8 mouse cellular contexts compared by ENCODE assay signal in genomic region chrX:20828934-20829333, GRCm38 (mm10). TPM values are rescaled to one million over a fixed set of nuclear protein-coding genes. Genes with fewer than 3 reads are reported as not detected.
DNase-seq lines count a peak whose midpoint lies in the region; ATAC-seq and TF ChIP-seq lines count a peak whose summit lies in the region.

No protein-coding gene starts in this region.

- 20% methylated on average over 5 of the region's 5 CpGs for WGBS in limb, embryonic 14.5 days

- TF ChIP-seq POLR2A in limb, embryonic 14.5 days (IDR thresholded peaks at IDR 0.05; ENCODE audit: borderline replicate concordance, extremely low read depth, insufficient read depth, insufficient read length), result no peak

- H3K4me2 ChIP-seq in limb, embryonic 14.5 days (replicated peaks; ENCODE audit: low read depth, low read length, severe bottlenecking), result no peak overlapping the region

- no peak overlapping the region for H3K9ac ChIP-seq in limb, embryonic 14.5 days (ENCODE audit: low read depth, low read length, severe bottlenecking)

- no peaks in the 10 kb centered on the region for H3K9me3 ChIP-seq in limb, embryonic 14.5 days (ENCODE audit: control insufficient read depth, low read length)

- H3K4me1 ChIP-seq in limb, embryonic 14.5 days (ENCODE audit: control insufficient read depth, insufficient read depth, low read length), result no peaks in the 10 kb centered on the region

- no peaks in the 10 kb centered on the region for H3K27me3 ChIP-seq in limb, embryonic 14.5 days (ENCODE audit: control insufficient read depth, insufficient read depth, low read length)

- H3K27ac ChIP-seq in limb, embryonic 14.5 days (replicated peaks; ENCODE audit: low read depth, low read length), result no peak overlapping the region

- H3K36me3 ChIP-seq in limb, embryonic 14.5 days (ENCODE audit: control insufficient read depth, insufficient read depth, low read length), result no peaks in the 10 kb centered on the region

- no peak overlapping the region for H3K4me3 ChIP-seq in limb, embryonic 14.5 days (replicated peaks; ENCODE audit: low read length)

- peak; percentile 14 for DNase-seq in urinary bladder, postnatal 25 days (ENCODE audit: low spot score)
- DNase-seq in urinary bladder, adult 2 months (ENCODE audit: low spot score), result no peak
- peak; percentile 47 for DNase-seq in embryo, embryonic 10 days (ENCODE audit: low spot score)
- DNase-seq in heart, adult 8-10 months (ENCODE audit: low spot score), result peak; percentile 45
- DNase-seq in kidney, adult 9 months, result peak; percentile 59
- DNase-seq in limb, embryonic 14.5 days (ENCODE audit: low spot score), result peak; percentile 67
- peak; percentile 46 for DNase-seq in right cerebral cortex, postnatal 14 days
- no peak for DNase-seq in spleen, postnatal 4 days (ENCODE audit: low spot score in 2 of 2)

- peak; percentile 94 for ATAC-seq in limb, embryonic 14.5 days (ENCODE audit: low FRiP score, low read depth)

RNA-seq across cellular contexts. Expression of gene Araf, which starts 31.3 kb away (rescaled TPM):
- polyA plus RNA-seq in urinary bladder, adult 2 months (2012; rRNA removed), result 132 and 153 TPM in 2 replicates
- total RNA-seq in heart, adult 8-10 months (2022), result 100 to 1,000 TPM in 1 of 4 experiments, 10 to 100 TPM in 3; 83.3 to 103 (median 92.8) TPM
- polyA plus RNA-seq in limb, embryonic 14.5 days (2012; rRNA removed), result 196 and 236 TPM in 2 replicates
- 87.1 and 97.1 TPM in 2 replicates for polyA plus RNA-seq in limb, embryonic 14.5 days (2014; fragmentation: Nextera tagmentation; extraction: Ambion mirVana)

RNA-seq across cellular contexts. Expression of gene Timp1, which starts 41.0 kb away (rescaled TPM):
- 18.2 and 21.5 TPM in 2 replicates for polyA plus RNA-seq in urinary bladder, adult 2 months (2012; rRNA removed)
- 1 to 10 TPM; 2.0 to 3.5 (median 2.3) TPM for total RNA-seq in heart, adult 8-10 months (2022)
- polyA plus RNA-seq in limb, embryonic 14.5 days (2012; rRNA removed), result 37.2 and 40.5 TPM in 2 replicates
- 38.1 and 39.1 TPM in 2 replicates for polyA plus RNA-seq in limb, embryonic 14.5 days (2014; fragmentation: Nextera tagmentation; extraction: Ambion mirVana)

Comparison
In these comparisons a context has a peak if more than half of its experiments do, and no peak if none do; other contexts are left out.
1. DNase-seq: peak in urinary bladder, postnatal 25 days (single experiment), embryo, embryonic 10 days (single experiment), heart, adult 8-10 months (single experiment), kidney, adult 9 months (single experiment), limb, embryonic 14.5 days (single experiment) and right cerebral cortex, postnatal 14 days (single experiment); none in urinary bladder, adult 2 months (single experiment) and spleen, postnatal 4 days (0 of 2).